Mouse (Mus musculus): ENCODE data around the gene Vmn1r85.

Gene Vmn1r85

DNA sequence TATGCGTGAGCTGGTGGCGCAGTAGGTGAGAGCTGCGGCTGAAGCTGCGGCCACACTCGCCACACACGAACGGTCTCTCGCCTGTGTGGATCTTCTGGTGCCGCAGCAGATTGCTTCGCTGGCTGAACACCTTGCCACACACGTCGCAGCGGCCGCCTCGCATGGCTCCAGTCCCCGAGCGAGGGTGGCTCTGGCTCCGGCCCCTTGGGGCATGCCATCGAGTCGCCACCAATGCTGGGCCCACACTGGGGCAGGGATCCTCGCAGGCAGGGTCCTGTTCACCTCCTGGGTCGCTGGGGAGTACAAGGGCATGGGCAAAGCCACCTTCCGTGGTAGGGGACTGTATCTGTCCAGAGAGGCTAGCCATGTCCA is 50.7 kb downstream of the Vmn1r85 start:
- no peak for DNase-seq (ENCODE audit: low read depth, low spot score)
- no peaks in the 10 kb centered on the region for H3K27me3 ChIP-seq (ENCODE audit: control insufficient read depth, insufficient read depth, low read length, poor library complexity, severe bottlenecking)
- no peaks in the 10 kb centered on the region for H3K36me3 ChIP-seq (ENCODE audit: control insufficient read depth, insufficient read depth, low read length, poor library complexity, severe bottlenecking)

- H3K36me3 ChIP-seq (ENCODE audit: control insufficient read depth, insufficient read depth, low read length, poor library complexity, severe bottlenecking), result no peaks in the 10 kb centered on the region
- H3K27me3 ChIP-seq (ENCODE audit: control insufficient read depth, insufficient read depth, low read length, poor library complexity, severe bottlenecking), result no peaks in the 10 kb centered on the region
- no peak for DNase-seq (ENCODE audit: low read depth, low spot score)
These were observed 51.3 kb downstream of the Vmn1r85 start for GRCm38 (mm10) chr7:13043445-13044253.

- H3K27me3 ChIP-seq (ENCODE audit: control insufficient read depth, insufficient read depth, low read length, poor library complexity, severe bottlenecking), result no peaks in the 10 kb centered on the region
- no peaks in the 10 kb centered on the region for H3K36me3 ChIP-seq (ENCODE audit: control insufficient read depth, insufficient read depth, low read length, poor library complexity, severe bottlenecking)
- DNase-seq (ENCODE audit: low read depth, low spot score), result no peak
These were observed 51.9 kb downstream of the Vmn1r85 start for GRCm38 (mm10) chr7:13043120-13043444.

DNA sequence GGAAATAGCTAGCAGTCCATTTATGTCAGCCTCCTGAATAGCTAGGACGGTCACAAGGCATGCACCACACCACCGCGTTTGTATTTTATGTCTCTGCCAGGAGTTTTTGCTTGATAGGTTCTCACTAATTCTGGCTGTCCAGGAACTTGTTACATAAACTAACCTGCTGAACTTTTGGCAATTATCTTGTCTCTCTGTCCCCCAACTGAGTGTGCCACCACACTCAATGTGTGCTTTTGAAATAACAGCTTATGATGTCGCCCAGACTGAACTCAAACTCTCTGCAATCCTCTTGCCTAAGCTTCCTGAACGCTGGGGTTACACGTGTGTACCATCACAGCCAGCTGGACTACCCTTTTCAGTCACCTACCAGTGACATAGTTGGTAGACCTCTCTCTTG is 52.5 kb downstream of the Vmn1r85 start:
- no peak for DNase-seq (ENCODE audit: low read depth, low spot score)
- Histone ChIP-seq H3K27me3 (ENCODE audit: control insufficient read depth, insufficient read depth, low read length, poor library complexity, severe bottlenecking) (no peaks in the 10 kb centered on the region), H3K36me3 (ENCODE audit: control insufficient read depth, insufficient read depth, low read length, poor library complexity, severe bottlenecking) (no peaks in the 10 kb centered on the region)

- H3K36me3 ChIP-seq (ENCODE audit: control insufficient read depth, insufficient read depth, low read length, poor library complexity, severe bottlenecking), result no peaks in the 10 kb centered on the region
- no peaks in the 10 kb centered on the region for H3K27me3 ChIP-seq (ENCODE audit: control insufficient read depth, insufficient read depth, low read length, poor library complexity, severe bottlenecking)
- DNase-seq (ENCODE audit: low read depth, low spot score), result no peak
These were observed 53.7 kb downstream of the Vmn1r85 start for GRCm38 (mm10) chr7:13041256-13041655.

DNA sequence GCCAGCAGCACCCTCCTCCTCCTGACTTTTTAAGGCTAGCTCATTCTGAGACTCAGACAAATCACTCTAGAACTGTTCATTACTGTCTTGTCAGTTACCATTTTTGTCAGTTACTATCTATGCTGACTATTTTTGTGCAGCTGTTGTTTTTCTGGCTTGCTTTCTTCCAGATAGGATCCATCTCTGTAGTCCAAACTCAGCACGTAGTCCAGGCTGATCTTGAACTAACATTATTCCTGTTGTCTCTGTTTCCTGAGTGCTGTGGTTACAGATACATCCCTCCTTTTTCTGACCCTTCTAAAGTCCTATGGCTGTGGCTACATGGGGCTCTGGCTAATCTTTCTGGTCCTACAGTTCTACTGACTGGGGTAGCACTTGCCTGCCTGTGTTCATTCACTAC is 55.8 kb downstream of the Vmn1r85 start:
- no peak for DNase-seq (ENCODE audit: low read depth, low spot score)
- H3K36me3 ChIP-seq (ENCODE audit: control insufficient read depth, insufficient read depth, low read length, poor library complexity, severe bottlenecking), result no peaks in the 10 kb centered on the region
- no peaks in the 10 kb centered on the region for H3K27me3 ChIP-seq (ENCODE audit: control insufficient read depth, insufficient read depth, low read length, poor library complexity, severe bottlenecking)

DNA sequence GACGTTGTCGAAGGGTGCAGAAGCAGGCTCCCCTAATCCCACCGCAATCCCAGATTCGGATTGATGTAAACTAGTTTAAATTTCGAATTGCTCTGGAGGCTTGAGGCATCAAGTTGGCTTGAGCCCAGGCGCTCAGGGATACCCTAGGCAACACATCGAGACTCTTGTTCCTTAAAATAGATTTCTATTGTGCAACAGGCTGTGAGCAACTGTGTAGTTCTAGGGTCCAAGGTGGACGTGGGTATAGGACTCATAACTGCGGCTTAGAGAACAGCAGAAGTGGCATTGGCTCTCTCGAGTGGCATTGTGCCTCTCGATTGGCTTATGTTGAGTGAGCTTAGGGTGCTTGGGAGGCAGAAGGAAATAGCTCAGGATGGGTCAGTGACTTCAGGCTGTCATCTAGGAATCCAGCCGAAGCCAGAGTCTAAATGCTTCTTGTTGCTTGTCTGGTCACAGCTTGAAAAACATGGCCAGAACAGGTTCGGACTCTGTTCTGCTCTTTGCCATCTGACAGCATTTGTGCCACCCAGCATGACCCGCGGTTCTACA is 56.3 kb downstream of the Vmn1r85 start:
- DNase-seq (ENCODE audit: low read depth, low spot score), result peak; percentile 33
- Histone ChIP-seq H3K36me3 (ENCODE audit: control insufficient read depth, insufficient read depth, low read length, poor library complexity, severe bottlenecking) (no peaks in the 10 kb centered on the region), H3K27me3 (ENCODE audit: control insufficient read depth, insufficient read depth, low read length, poor library complexity, severe bottlenecking) (no peaks in the 10 kb centered on the region)

DNA sequence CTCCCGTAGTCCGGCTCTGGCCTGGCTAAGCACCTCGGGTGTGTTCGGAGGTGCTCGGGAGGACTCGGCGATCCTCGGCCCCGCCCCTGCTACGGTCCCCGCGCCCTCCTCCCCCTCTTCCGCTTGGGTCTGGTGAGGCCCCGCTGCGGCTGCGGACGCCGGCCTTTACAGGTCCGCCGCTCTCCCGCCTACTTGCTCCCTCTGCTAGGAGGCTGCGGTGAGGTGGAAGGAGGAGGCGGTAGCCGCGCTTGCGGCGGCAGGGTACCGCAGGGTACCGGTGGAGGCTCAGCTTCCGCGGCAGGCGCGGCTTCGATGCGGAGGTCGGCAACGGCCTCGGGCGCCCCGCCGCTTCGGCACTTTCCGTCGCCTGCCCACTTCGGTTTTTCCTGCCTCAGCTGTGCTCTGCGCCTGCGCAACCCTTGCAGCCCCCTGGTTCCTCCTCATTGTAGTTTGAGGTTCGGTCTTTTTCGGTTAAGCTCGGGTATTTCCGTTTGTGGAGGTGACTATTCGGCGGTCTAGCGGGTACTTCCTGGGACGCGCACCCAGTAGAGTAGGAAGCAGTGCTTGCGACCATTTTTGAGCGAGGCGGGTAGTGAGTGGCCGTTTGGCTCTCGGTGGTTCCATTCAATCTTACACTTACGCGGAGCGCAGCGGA is 56.9 kb downstream of the Vmn1r85 start, which contains the start of gene Ube2m:
Gene Ube2m (minus strand): TSS at position 375 of the 655 bp plus-strand sequence.
- no peaks in the 10 kb centered on the region for H3K27me3 ChIP-seq (ENCODE audit: control insufficient read depth, insufficient read depth, low read length, poor library complexity, severe bottlenecking)

GRCm38 (mm10) chr7:13037366-13037765 is 57.6 kb downstream of the Vmn1r85 start:
- no peak for DNase-seq (ENCODE audit: low read depth, low spot score)
- no peaks in the 10 kb centered on the region; the same call in none of the 2 replicates for H3K36me3 ChIP-seq (ENCODE audit: control insufficient read depth, insufficient read depth, low read length, poor library complexity, severe bottlenecking)
- H3K27me3 ChIP-seq (ENCODE audit: control insufficient read depth, insufficient read depth, low read length, poor library complexity, severe bottlenecking), result no peaks in the 10 kb centered on the region

More for the DNA sequence above, 56.9 kb downstream of the Vmn1r85 start, which contains the start of gene Ube2m:
- no peaks in the 10 kb centered on the region; the same call in 1 of the 2 replicates for H3K36me3 ChIP-seq (ENCODE audit: control insufficient read depth, insufficient read depth, low read length, poor library complexity, severe bottlenecking)
- DNase-seq (ENCODE audit: low read depth, low spot score), result peak; percentile 99

DNA sequence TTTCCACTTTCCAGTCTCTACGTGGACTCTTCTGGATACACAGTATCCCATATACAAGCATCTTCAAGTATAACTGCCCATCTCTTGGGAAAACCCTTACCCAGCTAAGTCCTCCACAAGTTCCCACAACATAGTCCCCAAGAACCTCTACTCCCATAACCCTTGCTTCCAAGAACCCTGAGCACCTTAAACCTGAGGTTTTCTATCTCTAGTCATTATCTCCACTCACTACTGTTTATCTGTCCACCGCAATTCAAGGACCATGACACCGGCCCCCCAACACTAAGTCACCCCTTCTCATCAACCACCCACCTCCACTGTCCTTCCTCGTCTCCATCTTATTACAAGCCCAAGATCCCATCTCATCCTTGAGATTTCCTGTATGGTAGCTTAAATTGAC is 58.2 kb downstream of the Vmn1r85 start:
- H3K36me3 ChIP-seq (ENCODE audit: control insufficient read depth, insufficient read depth, low read length, poor library complexity, severe bottlenecking), result no peaks in the 10 kb centered on the region; the same call in none of the 2 replicates
- no peak for DNase-seq (ENCODE audit: low read depth, low spot score)
- no peaks in the 10 kb centered on the region for H3K27me3 ChIP-seq (ENCODE audit: control insufficient read depth, insufficient read depth, low read length, poor library complexity, severe bottlenecking)

DNA sequence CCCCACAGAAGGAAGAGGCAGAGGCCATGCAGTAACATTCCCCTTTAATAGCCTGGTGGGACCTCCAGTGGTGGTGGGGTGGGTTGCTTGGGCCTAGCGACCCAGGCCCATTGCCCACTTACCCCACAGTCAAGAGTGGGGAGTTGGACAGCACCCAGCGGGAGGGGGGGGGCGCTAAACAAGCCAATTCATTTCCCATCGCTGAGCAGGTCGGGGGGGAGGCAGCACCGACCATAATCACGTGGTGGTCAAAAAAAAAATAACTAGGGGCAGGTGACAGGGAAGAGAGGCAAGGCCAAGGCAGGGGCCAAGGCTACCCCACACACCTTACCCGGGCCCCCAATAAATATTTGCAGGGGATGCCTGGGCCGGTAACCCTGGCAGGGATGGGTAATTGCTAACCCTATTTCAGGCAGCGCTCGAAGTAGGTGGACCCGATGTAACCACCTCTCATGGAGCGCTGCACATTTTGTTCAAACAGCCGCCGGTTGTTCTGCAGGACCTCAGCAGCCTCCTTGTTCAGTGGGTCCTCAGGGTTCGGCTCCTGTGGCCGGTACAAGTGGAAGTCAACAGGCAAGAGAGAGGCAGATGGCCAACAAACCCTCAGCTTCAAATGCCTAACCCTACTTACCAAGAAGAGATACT is 59.6 kb downstream of the Vmn1r85 start:
- peaks cover 3% of the 10 kb centered on the region for H3K36me3 ChIP-seq (ENCODE audit: control insufficient read depth, insufficient read depth, low read length, poor library complexity, severe bottlenecking)
- DNase-seq (ENCODE audit: low read depth, low spot score), result no peak

GRCm38 (mm10) chr7:13034148-13034977 is 60.6 kb downstream of the Vmn1r85 start, which contains the start of gene Chmp2a:
Gene Chmp2a (minus strand): TSS chr7:13034807.
- DNase-seq (ENCODE audit: low read depth, low spot score), result peak; percentile 98
- Histone ChIP-seq H3K27me3 (ENCODE audit: control insufficient read depth, insufficient read depth, low read length, poor library complexity, severe bottlenecking) (no peaks in the 10 kb centered on the region), H3K36me3 (ENCODE audit: control insufficient read depth, insufficient read depth, low read length, poor library complexity, severe bottlenecking) (peaks cover 8% of the 10 kb centered on the region)

More for the DNA sequence above, 59.6 kb downstream of the Vmn1r85 start:
- no peaks in the 10 kb centered on the region for H3K27me3 ChIP-seq (ENCODE audit: control insufficient read depth, insufficient read depth, low read length, poor library complexity, severe bottlenecking)

GRCm38 (mm10) chr7:13033451-13034147 is 61.4 kb downstream of the Vmn1r85 start:
- no peak for DNase-seq (ENCODE audit: low read depth, low spot score)
- Histone ChIP-seq H3K36me3 (ENCODE audit: control insufficient read depth, insufficient read depth, low read length, poor library complexity, severe bottlenecking) (peaks cover 14% of the 10 kb centered on the region), H3K27me3 (ENCODE audit: control insufficient read depth, insufficient read depth, low read length, poor library complexity, severe bottlenecking) (no peaks in the 10 kb centered on the region)

All from splenic B cell, adult 2 months (primary cell).